Mouse (Mus musculus): ENCODE measurements around the gene Btla. TPM values are rescaled to one million over a fixed set of nuclear protein-coding genes. Genes with fewer than 3 reads are reported as not detected.

The Btla gene
- polyA plus RNA-seq, 1 experiment from 2014 or later = 0.07 TPM

DNA sequence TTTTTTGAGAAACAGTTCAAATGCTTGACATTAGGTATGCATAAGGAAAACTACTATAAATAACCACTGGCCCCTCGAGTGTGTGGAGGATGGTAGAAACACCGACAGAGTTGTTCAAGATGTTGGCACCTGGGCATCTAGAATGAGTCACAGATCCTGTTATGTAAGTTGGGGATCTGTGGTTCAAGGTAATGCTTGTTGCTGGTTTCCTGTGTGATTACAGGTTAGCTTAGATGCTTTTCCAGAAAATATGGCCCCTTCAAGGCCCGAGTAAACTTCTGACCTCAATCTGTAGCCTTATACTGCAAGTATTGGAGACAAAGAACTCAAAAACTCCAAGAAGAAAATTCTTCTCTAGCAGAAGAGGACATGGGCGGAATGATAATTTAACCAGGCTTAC lies 19.7 kb upstream of the Btla start:
- Histone ChIP-seq H3K36me3 (ENCODE audit: control insufficient read depth, insufficient read depth, low read length) (no peaks in the 10 kb centered on the region), H3K27me3 (ENCODE audit: control insufficient read depth, insufficient read depth, low read length) (no peaks in the 10 kb centered on the region), H3K9me3 (ENCODE audit: control insufficient read depth, low read length) (no peaks in the 10 kb centered on the region), H3K4me1 (replicated peaks; ENCODE audit: control insufficient read depth, insufficient read depth) (no peaks in the 10 kb centered on the region), H3K9ac (ENCODE audit: low read length) (no peak overlapping the region), H3K4me3 (ENCODE audit: low read depth, low read length) (no peak overlapping the region), H3K4me2 (replicated peaks; ENCODE audit: low read depth) (no peak overlapping the region), H3K27ac (replicated peaks) (no peak overlapping the region)
- no peak for TF ChIP-seq EP300 (optimal IDR thresholded peaks at IDR 0.05)
- no peak for TF ChIP-seq CTCF (IDR thresholded peaks at IDR 0.05; ENCODE audit: low read depth)
- no peak for DNase-seq (ENCODE audit: low spot score)
- 75% methylated on average over 4 of the region's 4 CpGs for WGBS
- ATAC-seq (ENCODE audit: low FRiP score, low TSS enrichment) = no peak

- no peak for TF ChIP-seq CTCF (IDR thresholded peaks at IDR 0.05; ENCODE audit: low read depth)
- H3K4me1 ChIP-seq (replicated peaks; ENCODE audit: control insufficient read depth, insufficient read depth) = no peaks in the 10 kb centered on the region
- H3K9me3 ChIP-seq (ENCODE audit: control insufficient read depth, low read length) = no peaks in the 10 kb centered on the region
- H3K4me2 ChIP-seq (replicated peaks; ENCODE audit: low read depth) = no peak overlapping the region
- no peak overlapping the region for H3K9ac ChIP-seq (ENCODE audit: low read length)
- H3K36me3 ChIP-seq (ENCODE audit: control insufficient read depth, insufficient read depth, low read length) = no peaks in the 10 kb centered on the region
- WGBS = 72% methylated on average over 12 of the region's 12 CpGs
- no peak for DNase-seq (ENCODE audit: low spot score)
- no peak overlapping the region for H3K27ac ChIP-seq (replicated peaks)
- no peaks in the 10 kb centered on the region for H3K27me3 ChIP-seq (ENCODE audit: control insufficient read depth, insufficient read depth, low read length)
- no peak for ATAC-seq (ENCODE audit: low FRiP score, low TSS enrichment)
- H3K4me3 ChIP-seq (ENCODE audit: low read depth, low read length) = no peak overlapping the region
Measured at GRCm38 (mm10) chr16:45204859-45205670, 19.1 kb upstream of the Btla start.

GRCm38 (mm10) chr16:45222016-45222415 lies 2.1 kb upstream of the Btla start:
- H3K9ac ChIP-seq (ENCODE audit: low read length) = no peak overlapping the region
- no peaks in the 10 kb centered on the region for H3K4me1 ChIP-seq (replicated peaks; ENCODE audit: control insufficient read depth, insufficient read depth)
- TF ChIP-seq EP300 (optimal IDR thresholded peaks at IDR 0.05) (no peak), CTCF (IDR thresholded peaks at IDR 0.05; ENCODE audit: low read depth) (no peak)
- no peaks in the 10 kb centered on the region for H3K36me3 ChIP-seq (ENCODE audit: control insufficient read depth, insufficient read depth, low read length)
- 70% methylated on average over 2 of the region's 2 CpGs for WGBS
- no peak overlapping the region for H3K4me2 ChIP-seq (replicated peaks; ENCODE audit: low read depth)
- H3K4me3 ChIP-seq (ENCODE audit: low read depth, low read length) = no peak overlapping the region
- ATAC-seq (ENCODE audit: low FRiP score, low TSS enrichment) (no peak), DNase-seq (ENCODE audit: low spot score) (no peak)
- no peaks in the 10 kb centered on the region for H3K27me3 ChIP-seq (ENCODE audit: control insufficient read depth, insufficient read depth, low read length)
- no peak overlapping the region for H3K27ac ChIP-seq (replicated peaks)
- no peaks in the 10 kb centered on the region for H3K9me3 ChIP-seq (ENCODE audit: control insufficient read depth, low read length)

DNA sequence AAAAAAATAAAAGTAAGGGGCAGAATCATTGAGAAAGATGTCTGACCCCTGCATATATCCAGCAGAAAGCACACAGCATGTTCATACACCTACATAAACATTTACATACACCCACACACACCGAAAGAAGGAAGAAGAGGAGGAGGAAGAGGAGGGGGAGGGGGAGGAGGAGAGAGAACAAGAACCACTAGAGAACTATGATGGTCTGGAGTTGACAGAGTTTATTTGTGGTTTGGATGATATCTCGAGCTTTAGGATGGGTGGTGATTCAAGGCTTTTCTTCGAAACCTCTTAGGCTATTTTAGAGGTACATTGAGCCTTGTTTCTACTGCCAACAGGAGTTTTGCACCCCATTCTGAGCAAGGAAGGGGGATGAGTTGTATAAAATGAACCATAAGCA lies 1.3 kb upstream of the Btla start:
- 75% methylated on average over 3 of the region's 3 CpGs for WGBS
- no peaks in the 10 kb centered on the region for H3K27me3 ChIP-seq (ENCODE audit: control insufficient read depth, insufficient read depth, low read length)
- no peak for DNase-seq (ENCODE audit: low spot score)

DNA sequence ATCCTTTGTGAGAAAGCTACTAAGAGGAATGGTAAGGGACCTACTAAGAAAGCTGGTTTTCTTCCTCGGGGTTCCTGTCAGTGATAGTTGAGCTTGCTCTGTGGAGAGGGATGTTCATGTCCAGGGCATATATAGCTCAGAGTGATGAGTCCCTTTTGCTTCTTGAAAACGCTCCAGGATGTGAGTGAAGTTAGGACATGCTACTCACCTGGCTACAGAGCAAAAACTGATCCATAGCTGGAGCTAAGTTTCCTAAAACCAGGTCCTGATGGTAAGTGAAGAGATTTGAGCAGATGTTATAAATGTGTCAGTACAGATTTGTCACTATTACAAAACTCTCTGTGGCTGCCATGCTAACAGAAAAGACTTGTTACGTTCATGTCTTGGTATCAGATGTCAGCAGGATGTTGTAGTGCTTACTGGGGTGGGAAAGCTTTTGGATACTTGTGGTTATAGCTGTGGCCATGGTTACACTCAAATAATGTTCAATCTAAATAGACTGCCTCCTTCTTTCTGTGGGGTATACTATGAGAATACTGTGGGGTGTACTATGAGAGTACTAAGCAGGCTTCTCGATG lies 405 bp downstream of the Btla start:
- no peaks in the 10 kb centered on the region for H3K36me3 ChIP-seq (ENCODE audit: control insufficient read depth, insufficient read depth, low read length)
- no peak for TF ChIP-seq EP300 (optimal IDR thresholded peaks at IDR 0.05)
- TF ChIP-seq CTCF (IDR thresholded peaks at IDR 0.05; ENCODE audit: low read depth) = no peak
- H3K27ac ChIP-seq (replicated peaks) = no peak overlapping the region
- ATAC-seq (ENCODE audit: low FRiP score, low TSS enrichment) (no peak), DNase-seq (ENCODE audit: low spot score) (no peak)
- no peaks in the 10 kb centered on the region for H3K27me3 ChIP-seq (ENCODE audit: control insufficient read depth, insufficient read depth, low read length)
- no peaks in the 10 kb centered on the region for H3K4me1 ChIP-seq (replicated peaks; ENCODE audit: control insufficient read depth, insufficient read depth)
- no peaks in the 10 kb centered on the region for H3K9me3 ChIP-seq (ENCODE audit: control insufficient read depth, low read length)
- H3K9ac ChIP-seq (ENCODE audit: low read length) = no peak overlapping the region
- H3K4me3 ChIP-seq (ENCODE audit: low read depth, low read length) = no peak overlapping the region
- no peak overlapping the region for H3K4me2 ChIP-seq (replicated peaks; ENCODE audit: low read depth)
- 73% methylated on average over 4 of the region's 4 CpGs for WGBS

More for the DNA sequence above, 1.3 kb upstream of the Btla start:
- no peak for TF ChIP-seq CTCF (IDR thresholded peaks at IDR 0.05; ENCODE audit: low read depth)
- TF ChIP-seq EP300 (optimal IDR thresholded peaks at IDR 0.05) = no peak
- H3K9ac ChIP-seq (ENCODE audit: low read length) = no peak overlapping the region
- H3K4me1 ChIP-seq (replicated peaks; ENCODE audit: control insufficient read depth, insufficient read depth) = no peaks in the 10 kb centered on the region
- H3K4me3 ChIP-seq (ENCODE audit: low read depth, low read length) = no peak overlapping the region
- no peak for ATAC-seq (ENCODE audit: low FRiP score, low TSS enrichment)
- H3K4me2 ChIP-seq (replicated peaks; ENCODE audit: low read depth) = no peak overlapping the region
- no peak overlapping the region for H3K27ac ChIP-seq (replicated peaks)
- H3K9me3 ChIP-seq (ENCODE audit: control insufficient read depth, low read length) = no peaks in the 10 kb centered on the region
- H3K36me3 ChIP-seq (ENCODE audit: control insufficient read depth, insufficient read depth, low read length) = no peaks in the 10 kb centered on the region

DNA sequence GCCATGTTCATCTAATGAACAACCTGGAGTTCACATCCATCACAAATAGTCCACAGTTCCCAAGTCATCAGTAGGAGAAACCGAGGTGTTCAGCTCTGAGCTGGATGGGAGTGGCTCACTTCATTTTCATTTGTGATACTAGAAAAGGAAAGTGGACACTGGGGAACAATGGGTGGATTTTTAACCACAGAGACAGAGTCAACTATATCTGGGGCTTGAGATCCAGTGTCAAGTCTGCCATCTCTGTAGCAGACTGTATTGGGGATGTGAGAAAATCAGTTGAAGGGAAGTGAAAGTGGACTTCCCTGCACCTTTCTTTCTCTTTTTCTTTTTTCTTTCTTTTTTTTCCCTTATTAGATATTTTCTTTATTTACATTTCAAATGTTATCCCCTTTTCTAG lies 2.9 kb downstream of the Btla start:
- no peak for DNase-seq (ENCODE audit: low spot score)
- no peak overlapping the region for H3K9ac ChIP-seq (ENCODE audit: low read length)
- 84% methylated on average over 1 of the region's 1 CpGs for WGBS

More for the DNA sequence above, 2.9 kb downstream of the Btla start:
- no peak overlapping the region for H3K4me2 ChIP-seq (replicated peaks; ENCODE audit: low read depth)
- no peaks in the 10 kb centered on the region for H3K36me3 ChIP-seq (ENCODE audit: control insufficient read depth, insufficient read depth, low read length)
- no peak overlapping the region for H3K4me3 ChIP-seq (ENCODE audit: low read depth, low read length)
- no peaks in the 10 kb centered on the region for H3K27me3 ChIP-seq (ENCODE audit: control insufficient read depth, insufficient read depth, low read length)
- no peaks in the 10 kb centered on the region for H3K4me1 ChIP-seq (replicated peaks; ENCODE audit: control insufficient read depth, insufficient read depth)
- no peak for ATAC-seq (ENCODE audit: low FRiP score, low TSS enrichment)
- H3K27ac ChIP-seq (replicated peaks) = no peak overlapping the region
- no peaks in the 10 kb centered on the region for H3K9me3 ChIP-seq (ENCODE audit: control insufficient read depth, low read length)
- TF ChIP-seq CTCF (IDR thresholded peaks at IDR 0.05; ENCODE audit: low read depth) (no peak), EP300 (optimal IDR thresholded peaks at IDR 0.05) (no peak)

All from stomach, postnatal 0 days (tissue).